Mouse (Mus musculus) liver, adult 2 months (tissue): ENCODE data around the gene Sp7.

Source experiments
- CTCF ChIP-seq: fragments of 200-500 bp; IDR thresholded peaks from 2 replicates; pipeline ENCODE4 v1.5.1; 2011; ENCODE audit warnings: low read depth, low read length, control low read depth
- POLR2A ChIP-seq: fragments of 200-500 bp; IDR thresholded peaks from 2 replicates; pipeline ENCODE4 v1.6.1; 2011; ENCODE audit warnings: low read length, control low read depth; ENCODE audit not compliant: insufficient read depth; ENCODE audit errors: extremely low read depth

- TF ChIP-seq CTCF (no peak), POLR2A (peak; percentile 97)
Observed at GRCm38 (mm10) chr15:102405489-102406195, 38.7 kb upstream of the Sp7 start, which contains the start of gene Sp1.
